Mouse (Mus musculus) thymus, adult 2 months (tissue): Measurements from ENCODE around the gene Zer1. TPM values are rescaled to one million over a fixed set of nuclear protein-coding genes. Genes with fewer than 3 reads are reported as not detected.
A peak's percentile ranks its signal among the peaks of the same experiment; 100 is the strongest.
"Not testable (repeated sequence)": the region's sequence is repeated elsewhere in the genome, so short reads cannot be mapped to it uniquely, and the experiment has no call there.

ENCODE experiments used
- DNase-seq: peaks from one replicate; pipeline ENCODE4 v3.0.0; 2021
- H3K27ac ChIP-seq: fragments of 200-500 bp; 2 replicates; pipeline ENCODE4 v1.5.1; 2012; ENCODE audit warnings: low read length, control low read depth; ENCODE audit not compliant: control insufficient read depth, insufficient read depth
- H3K27me3 ChIP-seq: fragments of 200-500 bp; 2 replicates; pipeline ENCODE4 v1.6.1; 2012; ENCODE audit warnings: mild to moderate bottlenecking, low read length, moderate library complexity, mixed read lengths; ENCODE audit not compliant: control insufficient read depth, insufficient read depth
- H3K36me3 ChIP-seq: fragments of 200-500 bp; 2 replicates; pipeline ENCODE4 v1.6.1; 2012; ENCODE audit warnings: mild to moderate bottlenecking, low read length, moderate library complexity; ENCODE audit not compliant: control insufficient read depth, insufficient read depth
- H3K4me1 ChIP-seq: fragments of 200-500 bp; replicated peaks from 2 replicates; pipeline ENCODE4 v1.6.1; 2012; ENCODE audit warnings: low read length; ENCODE audit not compliant: control insufficient read depth, insufficient read depth
- H3K4me3 ChIP-seq: fragments of 200-500 bp; 2 replicates; pipeline ENCODE4 v1.5.1; 2012; ENCODE audit warnings: mild to moderate bottlenecking, low read length, control low read depth, moderate library complexity; ENCODE audit not compliant: control insufficient read depth, insufficient read depth
- CTCF ChIP-seq: fragments of 200-500 bp; IDR thresholded peaks from 2 replicates; pipeline ENCODE4 v1.5.1; 2012; ENCODE audit warnings: mild to moderate bottlenecking, control low read depth, low read length, moderate library complexity, borderline replicate concordance; ENCODE audit not compliant: control insufficient read depth, poor library complexity, insufficient read depth; ENCODE audit errors: extremely low read depth
- POLR2A ChIP-seq: fragments of 200-500 bp; IDR thresholded peaks from 2 replicates; pipeline ENCODE4 v1.6.1; 2012; ENCODE audit warnings: mild to moderate bottlenecking, low read length, control low read depth, moderate library complexity; ENCODE audit not compliant: control insufficient read depth, poor library complexity, insufficient read depth; ENCODE audit errors: extremely low read depth
- WGBS: fragments of 180-500 bp; shearing (Covaris S2); methylation state at CpG from one replicate; pipeline ENCODE4 v1.1.7; 2018; 5-methylcytosine and 5-hydroxymethylcytosine counted together
- polyA plus RNA-seq: library from polyadenylated mRNA; depleted of rRNA; stranded (reverse); fragments of >200 nt; gene quantifications from 2 replicates; pipeline ENCODE4 v1.2.3, GENCODE M21; 2012

Gene Zer1
- polyA plus RNA-seq, 1 experiment, result 140 TPM

GRCm38 (mm10) chr2:30134928-30135620, 10.7 kb upstream of the Zer1 start:
- H3K36me3 ChIP-seq, result peaks cover 9% of the 10 kb centered on the region
- no peak for DNase-seq
- peaks cover 15% of the 10 kb centered on the region for H3K4me1 ChIP-seq
- 59% methylated on average over 10 of the region's 10 CpGs for WGBS
- no peak overlapping the region; the same call in 1 of the 2 replicates for H3K27ac ChIP-seq
- H3K27me3 ChIP-seq, result no peaks in the 10 kb centered on the region
- no peak overlapping the region for H3K4me3 ChIP-seq
- TF ChIP-seq POLR2A (no peak), CTCF (no peak)

GRCm38 (mm10) chr2:30134378-30134711, 10.0 kb upstream of the Zer1 start:
- no peak for TF ChIP-seq CTCF
- TF ChIP-seq POLR2A, result no peak
- Histone ChIP-seq H3K4me1 (peaks cover 15% of the 10 kb centered on the region), H3K4me3 (peak overlapping the region; percentile 90), H3K27me3 (no peaks in the 10 kb centered on the region), H3K36me3 (peaks cover 8% of the 10 kb centered on the region), H3K27ac (peak overlapping the region; percentile 49; the same call in 1 of the 2 replicates)
- DNase-seq, result no peak
- WGBS, result 12% methylated on average over 6 of the region's 6 CpGs

- peak; percentile 99 for DNase-seq
- Histone ChIP-seq H3K4me3 (peak within 1 kb of the TSS; percentile 90), H3K27me3 (no peaks in the 10 kb centered on the region), H3K36me3 (peaks cover 8% of the 10 kb centered on the region), H3K4me1 (peaks cover 15% of the 10 kb centered on the region), H3K27ac (peak within 1 kb of the TSS; percentile 49)
- WGBS, result under 1% methylated on average over 45 of the region's 46 CpGs
- TF ChIP-seq POLR2A, result peak; percentile 92
- TF ChIP-seq CTCF, result peak; percentile 42; the same call in 1 of the 2 replicates
Observed at GRCm38 (mm10) chr2:30133613-30134377, 9.4 kb upstream of the Zer1 start, which contains the start of gene Tbc1d13. Tbc1d13 (plus strand) TSS chr2:30133746.

GRCm38 (mm10) chr2:30132801-30133612, 8.6 kb upstream of the Zer1 start:
- TF ChIP-seq POLR2A (no peak), CTCF (no peak)
- DNase-seq, result no peak
- 46% methylated on average over 16 of the region's 16 CpGs for WGBS

GRCm38 (mm10) chr2:30131240-30131639, 6.9 kb upstream of the Zer1 start:
- H3K27ac ChIP-seq, H3K4me3 ChIP-seq, H3K36me3 ChIP-seq, DNase-seq, H3K27me3 ChIP-seq: not testable (repeated sequence)
- peaks cover 15% of the 10 kb centered on the region for H3K4me1 ChIP-seq
- 15% methylated on average over 5 of the region's 5 CpGs for WGBS

More at GRCm38 (mm10) chr2:30132801-30133612, 8.6 kb upstream of the Zer1 start:
- Histone ChIP-seq H3K4me1 (peaks cover 15% of the 10 kb centered on the region), H3K27ac (0 out of 2 replicates have a peak overlapping the region, but pooled peaks have one; percentile 16), H3K36me3 (peaks cover 8% of the 10 kb centered on the region), H3K4me3 (peak overlapping the region; percentile 16; the same call in 1 of the 2 replicates), H3K27me3 (no peaks in the 10 kb centered on the region)

- TF ChIP-seq CTCF, result no peak
- no peak for TF ChIP-seq POLR2A
- Histone ChIP-seq H3K27me3 (no peaks in the 10 kb centered on the region), H3K27ac (no peak overlapping the region), H3K36me3 (no peaks in the 10 kb centered on the region), H3K4me3 (no peak overlapping the region), H3K4me1 (peaks cover 13% of the 10 kb centered on the region)
- no peak for DNase-seq
- WGBS, result 96% methylated on average over 4 of the region's 4 CpGs
Observed at GRCm38 (mm10) chr2:30130156-30130555, 5.8 kb upstream of the Zer1 start.
